Mouse (Mus musculus) megakaryocyte, embryonic 14.5 days (primary cell): ENCODE measurements around the gene Mavs.

Source experiments
- FLI1 ChIP-seq: IDR thresholded peaks from 2 replicates; pipeline ENCODE4 v1.6.1; 2012; ENCODE audit warnings: low read length, inconsistent platforms, mixed read lengths
- GATA1 ChIP-seq: IDR thresholded peaks from 3 replicates; pipeline ENCODE4 v1.6.1; 2012; ENCODE audit warnings: mixed read lengths, low read length, inconsistent platforms, borderline replicate concordance

GRCm38 (mm10) chr2:131215941-131216858, 17.7 kb upstream of the Mavs start:
- no peak for TF ChIP-seq GATA1
- no peak for TF ChIP-seq FLI1
